Mouse (Mus musculus): Measurements from ENCODE around the gene Ift57. TPM values are rescaled to one million over a fixed set of nuclear protein-coding genes. Genes with fewer than 3 reads are reported as not detected.

Gene Ift57
- polyA plus RNA-seq, 1 experiment from 2014 or later: 18.7 TPM

GRCm38 (mm10) chr16:49803932-49804461, 105.0 kb downstream of the Ift57 start:
- Histone ChIP-seq H3K4me2 (ENCODE audit: low read length) (peak overlapping the region; percentile 50), H3K4me1 (replicated peaks; ENCODE audit: control insufficient read depth, insufficient read depth, low read length) (no peaks in the 10 kb centered on the region), H3K27me3 (replicated peaks; ENCODE audit: control insufficient read depth, insufficient read depth, low read length) (no peaks in the 10 kb centered on the region), H3K9me3 (ENCODE audit: control insufficient read depth, low read length) (no peaks in the 10 kb centered on the region), H3K4me3 (ENCODE audit: low read depth, low read length) (peak overlapping the region; percentile 21), H3K36me3 (ENCODE audit: control insufficient read depth, insufficient read depth, low read length) (no peaks in the 10 kb centered on the region), H3K27ac (ENCODE audit: low read depth) (no peak overlapping the region), H3K9ac (ENCODE audit: low read length) (0 out of 2 replicates have a peak overlapping the region, but pooled peaks have one; percentile 3)
- 8% methylated on average over 12 of the region's 12 CpGs for WGBS
- ATAC-seq (replicated peaks; ENCODE audit: low FRiP score, low TSS enrichment, low read depth): no peak
- DNase-seq (ENCODE audit: low spot score): peak; percentile 60

GRCm38 (mm10) chr16:49806920-49807319, 107.9 kb downstream of the Ift57 start:
- Histone ChIP-seq H3K27ac (ENCODE audit: low read depth) (no peak overlapping the region), H3K9ac (ENCODE audit: low read length) (no peak overlapping the region), H3K4me1 (replicated peaks; ENCODE audit: control insufficient read depth, insufficient read depth, low read length) (no peaks in the 10 kb centered on the region), H3K4me3 (ENCODE audit: low read depth, low read length) (no peak overlapping the region), H3K9me3 (ENCODE audit: control insufficient read depth, low read length) (no peaks in the 10 kb centered on the region), H3K36me3 (ENCODE audit: control insufficient read depth, insufficient read depth, low read length) (no peaks in the 10 kb centered on the region), H3K27me3 (replicated peaks; ENCODE audit: control insufficient read depth, insufficient read depth, low read length) (no peaks in the 10 kb centered on the region), H3K4me2 (ENCODE audit: low read length) (no peak overlapping the region)
- no peak for DNase-seq (ENCODE audit: low spot score)
- 87% methylated on average over 10 of the region's 10 CpGs for WGBS
- no peak for ATAC-seq (replicated peaks; ENCODE audit: low FRiP score, low TSS enrichment, low read depth)

- no peaks in the 10 kb centered on the region for H3K4me1 ChIP-seq (replicated peaks; ENCODE audit: control insufficient read depth, insufficient read depth, low read length)
- no peak overlapping the region for H3K4me2 ChIP-seq (ENCODE audit: low read length)
- no peak overlapping the region for H3K9ac ChIP-seq (ENCODE audit: low read length)
- no peak overlapping the region for H3K27ac ChIP-seq (ENCODE audit: low read depth)
- WGBS: 64% methylated on average over 7 of the region's 7 CpGs
- H3K9me3 ChIP-seq (ENCODE audit: control insufficient read depth, low read length): no peaks in the 10 kb centered on the region
- no peaks in the 10 kb centered on the region for H3K36me3 ChIP-seq (ENCODE audit: control insufficient read depth, insufficient read depth, low read length)
- no peak for ATAC-seq (replicated peaks; ENCODE audit: low FRiP score, low TSS enrichment, low read depth)
- no peaks in the 10 kb centered on the region for H3K27me3 ChIP-seq (replicated peaks; ENCODE audit: control insufficient read depth, insufficient read depth, low read length)
- no peak for DNase-seq (ENCODE audit: low spot score)
- H3K4me3 ChIP-seq (ENCODE audit: low read depth, low read length): no peak overlapping the region
These were observed 108.4 kb downstream of the Ift57 start for GRCm38 (mm10) chr16:49807419-49807841.

- Histone ChIP-seq H3K9me3 (ENCODE audit: control insufficient read depth, low read length) (no peaks in the 10 kb centered on the region), H3K4me1 (replicated peaks; ENCODE audit: control insufficient read depth, insufficient read depth, low read length) (no peaks in the 10 kb centered on the region), H3K4me3 (ENCODE audit: low read depth, low read length) (no peak overlapping the region), H3K27ac (ENCODE audit: low read depth) (no peak overlapping the region), H3K27me3 (replicated peaks; ENCODE audit: control insufficient read depth, insufficient read depth, low read length) (no peaks in the 10 kb centered on the region), H3K9ac (ENCODE audit: low read length) (no peak overlapping the region), H3K36me3 (ENCODE audit: control insufficient read depth, insufficient read depth, low read length) (no peaks in the 10 kb centered on the region), H3K4me2 (ENCODE audit: low read length) (no peak overlapping the region)
- 70% methylated on average over 18 of the region's 18 CpGs for WGBS
- DNase-seq (ENCODE audit: low spot score): no peak
- no peak for ATAC-seq (replicated peaks; ENCODE audit: low FRiP score, low TSS enrichment, low read depth)
These were observed 108.9 kb downstream of the Ift57 start for GRCm38 (mm10) chr16:49807862-49808430.

GRCm38 (mm10) chr16:49811897-49812296, 112.9 kb downstream of the Ift57 start:
- 79% methylated on average over 2 of the region's 2 CpGs for WGBS
- no peaks in the 10 kb centered on the region for H3K36me3 ChIP-seq (ENCODE audit: control insufficient read depth, insufficient read depth, low read length)
- no peaks in the 10 kb centered on the region for H3K4me1 ChIP-seq (replicated peaks; ENCODE audit: control insufficient read depth, insufficient read depth, low read length)

GRCm38 (mm10) chr16:49812821-49813616, 114.0 kb downstream of the Ift57 start:
- ATAC-seq (replicated peaks; ENCODE audit: low FRiP score, low TSS enrichment, low read depth) (no peak), DNase-seq (ENCODE audit: low spot score) (no peak)
- Histone ChIP-seq H3K27ac (ENCODE audit: low read depth) (no peak overlapping the region), H3K4me3 (ENCODE audit: low read depth, low read length) (no peak overlapping the region), H3K4me2 (ENCODE audit: low read length) (no peak overlapping the region), H3K9me3 (ENCODE audit: control insufficient read depth, low read length) (no peaks in the 10 kb centered on the region), H3K9ac (ENCODE audit: low read length) (no peak overlapping the region), H3K4me1 (replicated peaks; ENCODE audit: control insufficient read depth, insufficient read depth, low read length) (no peaks in the 10 kb centered on the region), H3K36me3 (ENCODE audit: control insufficient read depth, insufficient read depth, low read length) (no peaks in the 10 kb centered on the region), H3K27me3 (replicated peaks; ENCODE audit: control insufficient read depth, insufficient read depth, low read length) (no peaks in the 10 kb centered on the region)
- 71% methylated on average over 10 of the region's 10 CpGs for WGBS

More at GRCm38 (mm10) chr16:49811897-49812296, 112.9 kb downstream of the Ift57 start:
- DNase-seq (ENCODE audit: low spot score): no peak
- ATAC-seq (replicated peaks; ENCODE audit: low FRiP score, low TSS enrichment, low read depth): no peak
- no peak overlapping the region for H3K4me3 ChIP-seq (ENCODE audit: low read depth, low read length)
- H3K9ac ChIP-seq (ENCODE audit: low read length): no peak overlapping the region
- no peaks in the 10 kb centered on the region for H3K9me3 ChIP-seq (ENCODE audit: control insufficient read depth, low read length)
- H3K27me3 ChIP-seq (replicated peaks; ENCODE audit: control insufficient read depth, insufficient read depth, low read length): no peaks in the 10 kb centered on the region
- no peak overlapping the region for H3K27ac ChIP-seq (ENCODE audit: low read depth)
- H3K4me2 ChIP-seq (ENCODE audit: low read length): no peak overlapping the region

GRCm38 (mm10) chr16:49814419-49814818, 115.4 kb downstream of the Ift57 start:
- no peak overlapping the region for H3K4me3 ChIP-seq (ENCODE audit: low read depth, low read length)
- 57% methylated on average over 4 of the region's 4 CpGs for WGBS
- no peak overlapping the region for H3K9ac ChIP-seq (ENCODE audit: low read length)
- H3K9me3 ChIP-seq (ENCODE audit: control insufficient read depth, low read length): no peaks in the 10 kb centered on the region
- no peaks in the 10 kb centered on the region for H3K27me3 ChIP-seq (replicated peaks; ENCODE audit: control insufficient read depth, insufficient read depth, low read length)
- H3K36me3 ChIP-seq (ENCODE audit: control insufficient read depth, insufficient read depth, low read length): no peaks in the 10 kb centered on the region
- DNase-seq (ENCODE audit: low spot score) (no peak), ATAC-seq (replicated peaks; ENCODE audit: low FRiP score, low TSS enrichment, low read depth) (no peak)
- no peak overlapping the region for H3K27ac ChIP-seq (ENCODE audit: low read depth)
- no peaks in the 10 kb centered on the region for H3K4me1 ChIP-seq (replicated peaks; ENCODE audit: control insufficient read depth, insufficient read depth, low read length)
- no peak overlapping the region for H3K4me2 ChIP-seq (ENCODE audit: low read length)

Measured in intestine, embryonic 14.5 days (tissue).